Mouse (Mus musculus): ENCODE measurements around the gene 1700067P10Rik.

DNA sequence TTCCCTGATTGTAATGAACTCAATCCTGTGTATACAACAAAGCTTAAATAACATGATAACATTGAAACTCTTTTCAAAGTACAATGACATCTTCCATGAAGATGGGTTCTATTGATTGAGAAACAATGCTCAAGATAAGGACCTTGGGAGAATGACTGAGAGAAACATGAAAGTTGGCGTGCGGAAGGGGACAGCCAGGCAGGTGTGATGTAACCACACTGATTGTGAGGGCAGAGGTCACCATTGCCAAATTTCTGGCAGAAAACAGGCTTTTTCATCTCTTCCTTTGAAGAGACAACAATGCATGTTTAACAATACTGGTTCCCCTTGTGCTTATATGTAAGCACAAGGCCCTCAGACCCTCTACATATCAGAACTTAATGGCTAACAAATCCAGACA is 43.7 kb downstream of the 1700067P10Rik start:
- TF ChIP-seq POLR2A (IDR thresholded peaks at IDR 0.05; ENCODE audit: extremely low read depth, insufficient read depth, low read length) (no peak), CTCF (IDR thresholded peaks at IDR 0.05; ENCODE audit: low read depth, low read length) (no peak)

Measured in liver, adult 2 months (tissue).